7 mouse cellular contexts compared by ENCODE assay signal in the genomic region with DNA sequence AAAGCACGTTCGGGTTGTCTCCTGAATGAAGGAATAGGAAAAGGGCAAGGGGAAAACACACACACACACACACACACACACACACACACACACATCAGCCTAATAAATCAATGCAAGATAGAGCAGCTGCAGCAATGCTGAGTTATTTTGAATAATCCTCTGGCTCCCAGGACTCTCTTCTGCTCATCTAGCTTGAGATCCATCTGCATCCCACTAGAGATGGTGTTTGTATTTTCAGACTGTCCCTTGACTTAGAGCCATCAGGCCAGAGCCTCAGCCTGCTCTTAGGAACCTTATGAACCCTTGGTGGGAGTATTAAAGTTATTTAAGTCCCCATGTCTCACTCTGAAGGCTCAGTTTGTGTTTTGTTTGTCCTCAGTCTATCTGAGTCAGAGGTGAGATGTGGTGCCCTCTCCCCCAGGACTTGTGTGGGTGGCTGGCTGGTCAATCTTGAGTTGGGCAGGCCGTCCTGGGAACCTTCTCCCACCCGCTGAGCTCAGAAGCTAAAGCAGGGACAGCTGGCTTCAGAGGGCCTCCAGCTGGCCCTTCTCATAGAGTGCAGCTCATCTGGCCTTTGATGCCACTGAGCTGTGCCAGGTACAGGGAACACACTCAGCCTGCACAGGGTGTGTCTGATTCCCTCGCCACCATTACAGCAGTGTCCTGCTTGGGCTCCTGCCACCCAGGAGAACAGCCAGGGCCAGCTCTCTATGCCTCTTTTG.
A peak's percentile ranks its signal among the peaks of the same experiment; 100 is the strongest.
DNase-seq lines count a peak whose midpoint lies in the region; ATAC-seq and TF ChIP-seq lines count a peak whose summit lies in the region.

No protein-coding gene starts in this region.

- WGBS in hindbrain, embryonic 15.5 days = 41% methylated on average over 5 of the region's 5 CpGs
- 42% methylated on average over 5 of the region's 5 CpGs for WGBS in cerebellum, adult 2 months

- no peak for ATAC-seq in hindbrain, embryonic 15.5 days (ENCODE audit: low FRiP score, low read depth)

- H3K9ac ChIP-seq in hindbrain, embryonic 15.5 days = no peak overlapping the region

- H3K9me3 ChIP-seq in hindbrain, embryonic 15.5 days = no peaks in the 10 kb centered on the region

- H3K27me3 ChIP-seq in hindbrain, embryonic 15.5 days = no peaks in the 10 kb centered on the region
- no peaks in the 10 kb centered on the region for H3K27me3 ChIP-seq in cerebellum, adult 2 months (ENCODE audit: control insufficient read depth, insufficient read depth, low read length)

- H3K27ac ChIP-seq in hindbrain, embryonic 15.5 days (replicated peaks) = 0 out of 2 replicates have a peak overlapping the region, but pooled peaks have one; percentile 21
- H3K27ac ChIP-seq in cerebellum, adult 2 months (ENCODE audit: insufficient read depth, low read length) = no peak overlapping the region

- no peak for TF ChIP-seq CTCF in brain, embryonic 14.5 days (IDR thresholded peaks at IDR 0.05; ENCODE audit: borderline replicate concordance, extremely low read depth, insufficient read depth, insufficient read length)
- TF ChIP-seq CTCF in cerebellum, adult 2 months (IDR thresholded peaks at IDR 0.05; ENCODE audit: borderline replicate concordance, insufficient read depth, low read depth, low read length) = no peak

- TF ChIP-seq POLR2A in brain, embryonic 14.5 days (IDR thresholded peaks at IDR 0.05; ENCODE audit: borderline replicate concordance, extremely low read depth, insufficient read depth, insufficient read length, poor library complexity, severe bottlenecking) = no peak
- TF ChIP-seq POLR2A in cerebellum, adult 2 months (IDR thresholded peaks at IDR 0.05; ENCODE audit: borderline replicate concordance, insufficient read depth, low read length) = no peak

- H3K4me2 ChIP-seq in hindbrain, embryonic 15.5 days = no peak overlapping the region

- no peaks in the 10 kb centered on the region for H3K36me3 ChIP-seq in hindbrain, embryonic 15.5 days

- DNase-seq in brain, embryonic 14.5 days (ENCODE audit: low read depth) = peak; percentile 21
- peak; percentile 87 for DNase-seq in fibroblast of lung, adult 2 months (ENCODE audit: low read depth)
- peak; percentile 63 for DNase-seq in lung, postnatal 10 days
- no peak for DNase-seq in B cell, adult 2 months
- no peak for DNase-seq in cerebellum, adult 2 months
- no peak for DNase-seq in right cerebral cortex, adult 2 months (ENCODE audit: low spot score in 2 of 2)

- peaks cover 22% of the 10 kb centered on the region for H3K4me1 ChIP-seq in hindbrain, embryonic 15.5 days (replicated peaks)
- H3K4me1 ChIP-seq in cerebellum, adult 2 months (ENCODE audit: control insufficient read depth, insufficient read depth, low read length) = no peaks in the 10 kb centered on the region

- no peak overlapping the region for H3K4me3 ChIP-seq in hindbrain, embryonic 15.5 days
- no peak overlapping the region for H3K4me3 ChIP-seq in cerebellum, adult 2 months (replicated peaks; ENCODE audit: insufficient read depth, low read depth, low read length)

Comparison
In these comparisons a context has a peak if more than half of its experiments do, and no peak if none do; other contexts are left out.
1. DNase-seq: peak in brain, embryonic 14.5 days (single experiment), fibroblast of lung, adult 2 months (single experiment) and lung, postnatal 10 days (single experiment); none in B cell, adult 2 months (0 of 2), cerebellum, adult 2 months (0 of 2) and right cerebral cortex, adult 2 months (0 of 2).